Mouse (Mus musculus) C2C12 (cell line): ENCODE measurements around the gene Mtfp1. TPM values are rescaled to one million over a fixed set of nuclear protein-coding genes. Genes with fewer than 3 reads are reported as not detected.
"Not testable (repeated sequence)": the region's sequence is repeated elsewhere in the genome, so short reads cannot be mapped to it uniquely, and the experiment has no call there.

ENCODE experiments used
- H3K27me3 ChIP-seq: one replicate; pipeline ENCODE4 v1.6.1; 2011; ENCODE audit not compliant: control insufficient read depth, insufficient read depth, insufficient read length
- H3K36me3 ChIP-seq: one replicate; pipeline ENCODE4 v1.6.1; 2011; ENCODE audit not compliant: control insufficient read depth, insufficient read depth
- H3K4me3 ChIP-seq: one replicate; pipeline ENCODE4 v1.5.1; 2011; ENCODE audit warnings: mild to moderate bottlenecking, control low read depth; ENCODE audit not compliant: poor library complexity, insufficient read depth, severe bottlenecking
- H3K79me2 ChIP-seq: one replicate; pipeline ENCODE4 v1.6.1; 2011; ENCODE audit not compliant: control insufficient read depth, insufficient read depth
- H3K79me3 ChIP-seq: one replicate; pipeline ENCODE4 v1.6.1; 2011; ENCODE audit warnings: low read depth, control low read depth
- H3ac ChIP-seq: one replicate; pipeline ENCODE3; 2011; ENCODE audit warnings: low read depth; ENCODE audit not compliant: control insufficient read depth, insufficient read length
- CEBPB ChIP-seq: IDR thresholded peaks from one replicate; pipeline ENCODE4 v1.6.1; 2011; ENCODE audit warnings: low read depth, mild to moderate bottlenecking, control low read depth, moderate library complexity
- CTCF ChIP-seq: IDR thresholded peaks from one replicate; pipeline ENCODE4 v1.5.1; 2011; ENCODE audit not compliant: control insufficient read depth, insufficient read depth, insufficient read length
- FOSL1 ChIP-seq: IDR thresholded peaks from one replicate; pipeline ENCODE4 v1.8.0; 2011; ENCODE audit warnings: mild to moderate bottlenecking, low read length; ENCODE audit not compliant: poor library complexity, insufficient read depth, severe bottlenecking
- MAX ChIP-seq: IDR thresholded peaks from one replicate; pipeline ENCODE4 v1.6.1; 2011; ENCODE audit warnings: mild to moderate bottlenecking, control low read depth
- MYOD1 ChIP-seq: IDR thresholded peaks from one replicate; pipeline ENCODE4 v1.6.1; 2011; ENCODE audit warnings: low read depth; ENCODE audit not compliant: control insufficient read depth, insufficient read length
- MYOG ChIP-seq: IDR thresholded peaks from one replicate; pipeline ENCODE4 v1.6.1; 2011; ENCODE audit not compliant: control insufficient read depth, insufficient read length; ENCODE audit errors: extremely low read depth
- USF1 ChIP-seq: IDR thresholded peaks from one replicate; pipeline ENCODE4 v1.6.1; 2011; ENCODE audit warnings: low read depth, mild to moderate bottlenecking, control low read depth, moderate library complexity
- polyA plus RNA-seq: library from polyadenylated mRNA; unstranded; fragments of >200 nt; fragmentation: generic; extraction: Trizol; gene quantifications from one replicate; pipeline ENCODE4 v1.2.1, GENCODE M21; 2012; ENCODE audit warnings: missing spikeins

The Mtfp1 gene
- polyA plus RNA-seq, 1 experiment: 10.8 TPM

- Histone ChIP-seq H3ac (peak within 1 kb of the TSS; percentile 67), H3K27me3 (peaks cover 4% of the 10 kb centered on the region), H3K79me3 (peaks cover 4% of the 10 kb centered on the region), H3K4me3 (peak within 1 kb of the TSS; percentile 64), H3K79me2 (peaks cover 16% of the 10 kb centered on the region), H3K36me3 (peaks cover 10% of the 10 kb centered on the region)
- no peak for TF ChIP-seq USF1
- TF ChIP-seq CTCF: peak; percentile 69
- no peak for TF ChIP-seq MYOG
- no peak for TF ChIP-seq CEBPB
Observed at GRCm38 (mm10) chr11:4134986-4135935, 40.0 kb upstream of the Mtfp1 start, which contains the start of gene Rnf215. Gene Rnf215 (plus strand): TSS chr11:4135202.

GRCm38 (mm10) chr11:4134400-4134799 lies 39.2 kb upstream of the Mtfp1 start:
- H3K27me3 ChIP-seq: peaks cover 4% of the 10 kb centered on the region
- H3K79me2 ChIP-seq: peaks cover 16% of the 10 kb centered on the region
- TF ChIP-seq CEBPB (no peak), MYOG (no peak)
- peaks cover 4% of the 10 kb centered on the region for H3K79me3 ChIP-seq
- peak overlapping the region; percentile 61 for H3ac ChIP-seq
- H3K36me3 ChIP-seq: peaks cover 10% of the 10 kb centered on the region
- peak overlapping the region; percentile 64 for H3K4me3 ChIP-seq

- Histone ChIP-seq H3K79me3 (peaks cover 4% of the 10 kb centered on the region), H3K4me3 (no peak overlapping the region), H3K36me3 (peaks cover 4% of the 10 kb centered on the region), H3K27me3 (peaks cover 4% of the 10 kb centered on the region), H3K79me2 (peaks cover 16% of the 10 kb centered on the region), H3ac (no peak overlapping the region)
- TF ChIP-seq FOSL1 (no peak), MYOG (no peak), MAX (no peak), USF1 (no peak), MYOD1 (no peak), CEBPB (no peak)
Observed at GRCm38 (mm10) chr11:4133450-4133849, 38.2 kb upstream of the Mtfp1 start.

GRCm38 (mm10) chr11:4128461-4128860 lies 33.2 kb upstream of the Mtfp1 start:
- H3ac ChIP-seq, H3K79me3 ChIP-seq, H3K79me2 ChIP-seq, H3K4me3 ChIP-seq, H3K36me3 ChIP-seq, H3K27me3 ChIP-seq: not testable (repeated sequence)

GRCm38 (mm10) chr11:4127059-4127458 lies 31.8 kb upstream of the Mtfp1 start:
- no peaks in the 10 kb centered on the region for H3K79me3 ChIP-seq
- peaks cover 4% of the 10 kb centered on the region for H3K27me3 ChIP-seq
- H3K79me2 ChIP-seq: no peaks in the 10 kb centered on the region
- no peak overlapping the region for H3ac ChIP-seq
- H3K4me3 ChIP-seq: no peak overlapping the region
- no peaks in the 10 kb centered on the region for H3K36me3 ChIP-seq
- TF ChIP-seq USF1: no peak
- no peak for TF ChIP-seq CTCF
- TF ChIP-seq MAX: no peak

- Histone ChIP-seq H3K36me3 (no peaks in the 10 kb centered on the region), H3K27me3 (no peaks in the 10 kb centered on the region), H3K79me2 (no peaks in the 10 kb centered on the region), H3K4me3 (no peak overlapping the region), H3K79me3 (no peaks in the 10 kb centered on the region), H3ac (no peak overlapping the region)
- TF ChIP-seq CEBPB (no peak), MYOG (no peak), MYOD1 (no peak), MAX (no peak), CTCF (peak; percentile 89)
Observed at GRCm38 (mm10) chr11:4123922-4124321, 28.7 kb upstream of the Mtfp1 start.
